Mouse (Mus musculus): ENCODE data around the gene Prl8a8. TPM values are rescaled to one million over a fixed set of nuclear protein-coding genes. Genes with fewer than 3 reads are reported as not detected.

Prl8a8 gene
- total RNA-seq (2023), result not detected

DNA sequence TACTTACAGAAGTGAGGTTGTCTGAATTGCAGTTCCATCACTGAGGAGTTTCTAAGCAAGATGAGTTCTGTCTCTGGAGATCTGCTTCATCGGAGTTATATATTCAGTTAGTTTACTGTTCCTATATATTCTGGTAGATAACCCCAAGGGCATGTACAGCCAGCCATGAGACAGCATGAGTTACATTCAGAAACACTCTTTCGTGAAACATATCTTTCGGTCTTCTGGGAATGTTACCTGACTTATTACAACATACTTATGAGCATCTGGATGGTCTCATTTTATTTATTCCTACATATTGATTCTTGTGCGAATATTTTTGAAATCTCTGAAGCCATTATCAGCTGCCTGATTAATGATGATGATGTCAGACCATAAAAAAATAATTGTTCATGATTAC lies at the start of gene Prl8a8:
Gene Prl8a8 (minus strand): TSS at position 101 of the 400 bp plus-strand sequence.

Other genes starting within 250 kb of the Prl8a8 start
- not detected for gene Prl6a1, start 200.6 kb downstream of the Prl8a8 start, total RNA-seq (2023)
- not detected for gene Prl8a2, start 167.5 kb downstream of the Prl8a8 start, total RNA-seq (2023)
- gene Prl2b1, start 122.4 kb downstream of the Prl8a8 start, total RNA-seq (2023), result not detected
- gene Prl8a6, start 74.5 kb downstream of the Prl8a8 start, total RNA-seq (2023), result not detected
- gene Prl8a9, start 51.4 kb upstream of the Prl8a8 start, total RNA-seq (2023), result not detected
- gene Prl8a1, start 69.0 kb upstream of the Prl8a8 start, total RNA-seq (2023), result not detected
- gene Prl7b1, start 97.4 kb upstream of the Prl8a8 start, total RNA-seq (2023), result not detected
- gene Prl7a1, start 129.3 kb upstream of the Prl8a8 start, total RNA-seq (2023), result not detected
- not detected for gene Prl7a2, start 154.8 kb upstream of the Prl8a8 start, total RNA-seq (2023)
- not detected for gene Prl7d1, start 203.5 kb upstream of the Prl8a8 start, total RNA-seq (2023)